Mouse (Mus musculus) neutrophil, adult 5-6 weeks (primary cell): ENCODE measurements around the gene Gm20897. TPM values are rescaled to one million over a fixed set of nuclear protein-coding genes. Genes with fewer than 3 reads are reported as not detected.
"Not testable (repeated sequence)": the region's sequence is repeated elsewhere in the genome, so short reads cannot be mapped to it uniquely, and the experiment has no call there.

Experiments used
- ATAC-seq: fragments of 151-379, 151-347 bp; 2 replicates; pipeline ENCODE4 v1.8.0; 2017; ENCODE audit warnings: mild to moderate bottlenecking, moderate TSS enrichment; ENCODE audit not compliant: insufficient number of reproducible peaks, poor library complexity, low FRiP score, severe bottlenecking; ENCODE audit errors: extremely low read depth
- total RNA-seq: library from RNA; stranded (forward); fragments of 200-1000 nt; gene quantifications from 2 replicates; pipeline ENCODE4 v1.2.3, GENCODE M21; 2017

The Gm20897 gene
- not detected in 2 replicates for total RNA-seq

- ATAC-seq, result not testable (repeated sequence)
Measured at GRCm38 (mm10) chrY:38502138-38502537, at the start of gene Gm20897. Gene Gm20897, minus strand, starts transcription at chrY:38502238.

Other genes starting within 250 kb of the Gm20897 start
- not detected in 2 replicates for gene Gm21732, start 73.5 kb upstream of the Gm20897 start, total RNA-seq